Mouse (Mus musculus): ENCODE data around the gene Ttn. TPM values are rescaled to one million over a fixed set of nuclear protein-coding genes. Genes with fewer than 3 reads are reported as not detected.

Gene Ttn
- polyA plus RNA-seq, 1 experiment = 0.12 TPM

GRCm38 (mm10) chr2:76817796-76818195 is 164.6 kb downstream of the Ttn start:
- WGBS = 88% methylated on average over 2 of the region's 2 CpGs
- Histone ChIP-seq H3K4me1 (ENCODE audit: control insufficient read depth, insufficient read depth, insufficient read length) (no peaks in the 10 kb centered on the region; the same call in 1 of the 2 replicates), H3K27ac (ENCODE audit: insufficient read depth, low read length) (no peak overlapping the region), H3K36me3 (ENCODE audit: control insufficient read depth, insufficient read depth, low read length) (no peaks in the 10 kb centered on the region), H3K27me3 (ENCODE audit: control insufficient read depth, insufficient read depth, low read length) (no peaks in the 10 kb centered on the region), H3K4me3 (ENCODE audit: extremely low read depth, insufficient read depth, insufficient read length) (no peak overlapping the region)
- no peak for DNase-seq (ENCODE audit: low read depth in 1 of 2, low spot score in 2 of 2)
- TF ChIP-seq POLR2A (IDR thresholded peaks at IDR 0.05; ENCODE audit: low read depth, low read length) (no peak), CTCF (IDR thresholded peaks at IDR 0.05; ENCODE audit: extremely low read depth, insufficient read depth, insufficient read length, insufficient replicate concordance) (no peak)

GRCm38 (mm10) chr2:76814048-76814817 is 168.1 kb downstream of the Ttn start:
- TF ChIP-seq POLR2A (IDR thresholded peaks at IDR 0.05; ENCODE audit: low read depth, low read length) (no peak), CTCF (IDR thresholded peaks at IDR 0.05; ENCODE audit: extremely low read depth, insufficient read depth, insufficient read length, insufficient replicate concordance) (no peak)
- 25% methylated on average over 20 of the region's 20 CpGs for WGBS
- no peaks in the 10 kb centered on the region for H3K36me3 ChIP-seq (ENCODE audit: control insufficient read depth, insufficient read depth, low read length)
- no peak for DNase-seq (ENCODE audit: low read depth in 1 of 2, low spot score in 2 of 2)
- H3K27me3 ChIP-seq (ENCODE audit: control insufficient read depth, insufficient read depth, low read length) = no peaks in the 10 kb centered on the region
- no peaks in the 10 kb centered on the region; the same call in 1 of the 2 replicates for H3K4me1 ChIP-seq (ENCODE audit: control insufficient read depth, insufficient read depth, insufficient read length)
- no peak overlapping the region for H3K4me3 ChIP-seq (ENCODE audit: extremely low read depth, insufficient read depth, insufficient read length)
- no peak overlapping the region for H3K27ac ChIP-seq (ENCODE audit: insufficient read depth, low read length)

DNA sequence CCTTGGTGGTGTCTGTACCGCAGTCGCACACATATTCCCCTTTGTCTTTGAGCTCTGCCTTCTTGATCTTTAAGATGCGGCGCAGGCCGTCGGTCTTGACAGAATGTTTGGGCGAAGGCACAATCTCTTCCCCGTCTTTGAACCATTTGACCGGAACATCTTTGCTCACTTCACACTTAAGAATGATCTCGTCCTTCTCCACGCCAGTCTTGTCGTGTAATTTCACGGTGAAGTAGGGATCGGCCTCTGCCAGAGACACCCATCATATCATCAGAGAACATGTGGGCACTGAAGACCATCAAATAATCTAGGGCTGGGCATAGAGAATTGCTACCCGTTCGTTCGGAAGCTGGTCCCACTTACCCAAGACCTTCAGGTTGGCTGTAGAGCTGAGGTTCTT is 171.2 kb downstream of the Ttn start:
- no peaks in the 10 kb centered on the region for H3K27me3 ChIP-seq (ENCODE audit: control insufficient read depth, insufficient read depth, low read length)
- WGBS = 98% methylated on average over 17 of the region's 17 CpGs
- no peak for DNase-seq (ENCODE audit: low read depth in 1 of 2, low spot score in 2 of 2)
- TF ChIP-seq CTCF (IDR thresholded peaks at IDR 0.05; ENCODE audit: extremely low read depth, insufficient read depth, insufficient read length, insufficient replicate concordance) = no peak
- no peak for TF ChIP-seq POLR2A (IDR thresholded peaks at IDR 0.05; ENCODE audit: low read depth, low read length)
- H3K36me3 ChIP-seq (ENCODE audit: control insufficient read depth, insufficient read depth, low read length) = no peaks in the 10 kb centered on the region
- H3K4me3 ChIP-seq (ENCODE audit: extremely low read depth, insufficient read depth, insufficient read length) = no peak overlapping the region
- no peak overlapping the region for H3K27ac ChIP-seq (ENCODE audit: insufficient read depth, low read length)
- H3K4me1 ChIP-seq (ENCODE audit: control insufficient read depth, insufficient read depth, insufficient read length) = no peaks in the 10 kb centered on the region; the same call in 1 of the 2 replicates

DNA sequence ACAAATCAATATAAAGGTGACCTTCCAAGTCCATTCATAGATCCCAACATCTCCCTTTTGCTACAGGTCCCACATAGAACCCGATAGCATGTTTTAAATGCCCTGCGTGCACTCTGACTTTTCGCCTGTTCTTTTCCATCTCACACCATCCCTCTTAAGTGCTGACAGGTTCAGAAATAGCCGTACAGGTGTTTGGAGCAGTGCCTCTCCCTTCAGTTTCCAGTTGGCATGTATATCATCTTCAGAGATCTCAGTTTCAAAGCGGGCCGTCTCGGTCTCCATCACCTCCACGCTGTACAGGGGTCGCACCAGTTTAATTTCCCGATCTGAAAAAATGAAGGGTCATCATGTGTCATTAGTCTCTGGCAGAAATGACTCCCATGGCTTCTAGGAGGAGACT is 174.0 kb downstream of the Ttn start:
- no peak overlapping the region for H3K4me3 ChIP-seq (ENCODE audit: extremely low read depth, insufficient read depth, insufficient read length)
- H3K4me1 ChIP-seq (ENCODE audit: control insufficient read depth, insufficient read depth, insufficient read length) = no peaks in the 10 kb centered on the region; the same call in 1 of the 2 replicates
- TF ChIP-seq POLR2A (IDR thresholded peaks at IDR 0.05; ENCODE audit: low read depth, low read length) (no peak), CTCF (IDR thresholded peaks at IDR 0.05; ENCODE audit: extremely low read depth, insufficient read depth, insufficient read length, insufficient replicate concordance) (no peak)
- H3K36me3 ChIP-seq (ENCODE audit: control insufficient read depth, insufficient read depth, low read length) = no peaks in the 10 kb centered on the region
- no peaks in the 10 kb centered on the region for H3K27me3 ChIP-seq (ENCODE audit: control insufficient read depth, insufficient read depth, low read length)
- no peak overlapping the region for H3K27ac ChIP-seq (ENCODE audit: insufficient read depth, low read length)
- no peak for DNase-seq (ENCODE audit: low read depth in 1 of 2, low spot score in 2 of 2)
- WGBS = 95% methylated on average over 10 of the region's 10 CpGs

DNA sequence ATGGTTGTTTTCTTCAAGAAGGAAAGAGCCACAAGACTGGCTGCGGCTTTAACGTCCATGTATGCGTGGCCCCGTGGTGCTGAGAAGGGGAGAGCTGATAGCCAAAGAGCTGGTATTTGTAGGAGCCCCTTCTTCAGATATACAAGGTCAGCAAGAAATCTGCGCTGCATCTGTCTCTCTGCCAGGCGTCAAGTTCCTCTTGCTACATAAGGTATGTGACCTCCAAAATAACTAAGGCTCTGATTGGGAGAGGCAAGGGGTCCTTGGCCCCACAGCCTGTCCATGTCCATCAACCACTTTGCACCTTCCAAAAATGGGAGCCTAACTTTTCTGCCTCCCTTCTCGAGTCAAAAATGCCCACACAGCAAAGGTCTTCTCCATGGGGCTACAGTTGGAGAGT is 175.1 kb downstream of the Ttn start:
- no peaks in the 10 kb centered on the region for H3K36me3 ChIP-seq (ENCODE audit: control insufficient read depth, insufficient read depth, low read length)
- WGBS = 86% methylated on average over 7 of the region's 7 CpGs
- H3K27ac ChIP-seq (ENCODE audit: insufficient read depth, low read length) = no peak overlapping the region; the same call in 1 of the 2 replicates
- no peaks in the 10 kb centered on the region for H3K27me3 ChIP-seq (ENCODE audit: control insufficient read depth, insufficient read depth, low read length)
- no peak overlapping the region for H3K4me3 ChIP-seq (ENCODE audit: extremely low read depth, insufficient read depth, insufficient read length)
- H3K4me1 ChIP-seq (ENCODE audit: control insufficient read depth, insufficient read depth, insufficient read length) = no peaks in the 10 kb centered on the region; the same call in 1 of the 2 replicates
- TF ChIP-seq CTCF (IDR thresholded peaks at IDR 0.05; ENCODE audit: extremely low read depth, insufficient read depth, insufficient read length, insufficient replicate concordance) (no peak), POLR2A (IDR thresholded peaks at IDR 0.05; ENCODE audit: low read depth, low read length) (no peak)
- DNase-seq (ENCODE audit: low read depth in 1 of 2, low spot score in 2 of 2) = no peak

DNA sequence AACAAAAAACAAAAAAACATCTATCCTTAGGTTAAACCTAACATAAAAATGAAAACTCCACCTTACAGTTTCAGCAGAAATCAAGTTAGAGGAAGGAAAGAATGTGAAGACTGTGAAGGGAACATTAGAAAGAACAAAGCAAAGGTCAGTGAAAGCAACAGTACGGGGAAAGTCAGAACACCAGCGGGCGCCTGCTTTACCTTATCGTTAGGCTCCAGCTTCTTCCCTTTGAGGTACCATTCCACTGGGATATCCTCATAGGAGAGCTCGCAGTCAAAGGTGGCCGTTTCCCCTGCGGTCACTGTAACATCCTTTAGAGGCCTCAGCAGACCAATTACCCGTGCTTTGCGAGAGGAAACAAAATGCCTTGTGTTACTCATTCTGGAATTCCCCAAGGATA is 175.5 kb downstream of the Ttn start:
- no peak for TF ChIP-seq CTCF (IDR thresholded peaks at IDR 0.05; ENCODE audit: extremely low read depth, insufficient read depth, insufficient read length, insufficient replicate concordance)
- TF ChIP-seq POLR2A (IDR thresholded peaks at IDR 0.05; ENCODE audit: low read depth, low read length) = no peak
- 86% methylated on average over 9 of the region's 9 CpGs for WGBS
- DNase-seq (ENCODE audit: low read depth in 1 of 2, low spot score in 2 of 2) = no peak
- Histone ChIP-seq H3K4me1 (ENCODE audit: control insufficient read depth, insufficient read depth, insufficient read length) (no peaks in the 10 kb centered on the region; the same call in 1 of the 2 replicates), H3K36me3 (ENCODE audit: control insufficient read depth, insufficient read depth, low read length) (no peaks in the 10 kb centered on the region), H3K27me3 (ENCODE audit: control insufficient read depth, insufficient read depth, low read length) (no peaks in the 10 kb centered on the region), H3K4me3 (ENCODE audit: extremely low read depth, insufficient read depth, insufficient read length) (no peak overlapping the region), H3K27ac (ENCODE audit: insufficient read depth, low read length) (no peak overlapping the region)

GRCm38 (mm10) chr2:76806376-76806775 is 176.0 kb downstream of the Ttn start:
- TF ChIP-seq POLR2A (IDR thresholded peaks at IDR 0.05; ENCODE audit: low read depth, low read length) = no peak
- TF ChIP-seq CTCF (IDR thresholded peaks at IDR 0.05; ENCODE audit: extremely low read depth, insufficient read depth, insufficient read length, insufficient replicate concordance) = no peak

More at GRCm38 (mm10) chr2:76806376-76806775, 176.0 kb downstream of the Ttn start:
- no peak for DNase-seq (ENCODE audit: low read depth in 1 of 2, low spot score in 2 of 2)
- WGBS = 84% methylated on average over 4 of the region's 4 CpGs
- Histone ChIP-seq H3K4me3 (ENCODE audit: extremely low read depth, insufficient read depth, insufficient read length) (no peak overlapping the region), H3K36me3 (ENCODE audit: control insufficient read depth, insufficient read depth, low read length) (no peaks in the 10 kb centered on the region), H3K4me1 (ENCODE audit: control insufficient read depth, insufficient read depth, insufficient read length) (no peaks in the 10 kb centered on the region), H3K27ac (ENCODE audit: insufficient read depth, low read length) (no peak overlapping the region), H3K27me3 (ENCODE audit: control insufficient read depth, insufficient read depth, low read length) (no peaks in the 10 kb centered on the region)

Data from spleen, adult 2 months (tissue).